Mouse (Mus musculus): Measurements from ENCODE around the gene Omt2b. TPM values are rescaled to one million over a fixed set of nuclear protein-coding genes. Genes with fewer than 3 reads are reported as not detected.
"Not testable (repeated sequence)": the region's sequence is repeated elsewhere in the genome, so short reads cannot be mapped to it uniquely, and the experiment has no call there.

Gene Omt2b
- polyA plus RNA-seq, 1 experiment = not detected

DNA sequence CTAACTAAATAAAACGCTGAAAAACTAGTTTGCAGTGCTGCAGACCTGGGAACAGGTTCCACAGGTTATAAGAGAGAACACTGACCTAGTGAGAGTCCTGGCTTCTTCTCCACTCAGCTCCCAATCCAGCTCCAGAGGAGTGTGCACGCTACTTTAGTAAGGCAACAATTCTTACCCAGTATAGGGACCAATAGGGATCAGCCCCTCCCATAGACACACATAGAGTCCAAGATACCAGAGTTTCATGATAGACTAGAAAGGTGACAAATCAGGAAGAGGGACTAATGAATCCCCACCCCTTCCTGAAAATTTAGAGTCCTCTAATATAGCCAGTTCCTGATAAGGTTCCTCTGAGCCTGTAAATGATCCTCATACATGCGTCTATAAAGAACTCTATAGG, 19.6 kb downstream of the Omt2b start:
- no peak overlapping the region for H3K4me3 ChIP-seq (ENCODE audit: extremely low read depth, insufficient read depth, insufficient read length)

DNA sequence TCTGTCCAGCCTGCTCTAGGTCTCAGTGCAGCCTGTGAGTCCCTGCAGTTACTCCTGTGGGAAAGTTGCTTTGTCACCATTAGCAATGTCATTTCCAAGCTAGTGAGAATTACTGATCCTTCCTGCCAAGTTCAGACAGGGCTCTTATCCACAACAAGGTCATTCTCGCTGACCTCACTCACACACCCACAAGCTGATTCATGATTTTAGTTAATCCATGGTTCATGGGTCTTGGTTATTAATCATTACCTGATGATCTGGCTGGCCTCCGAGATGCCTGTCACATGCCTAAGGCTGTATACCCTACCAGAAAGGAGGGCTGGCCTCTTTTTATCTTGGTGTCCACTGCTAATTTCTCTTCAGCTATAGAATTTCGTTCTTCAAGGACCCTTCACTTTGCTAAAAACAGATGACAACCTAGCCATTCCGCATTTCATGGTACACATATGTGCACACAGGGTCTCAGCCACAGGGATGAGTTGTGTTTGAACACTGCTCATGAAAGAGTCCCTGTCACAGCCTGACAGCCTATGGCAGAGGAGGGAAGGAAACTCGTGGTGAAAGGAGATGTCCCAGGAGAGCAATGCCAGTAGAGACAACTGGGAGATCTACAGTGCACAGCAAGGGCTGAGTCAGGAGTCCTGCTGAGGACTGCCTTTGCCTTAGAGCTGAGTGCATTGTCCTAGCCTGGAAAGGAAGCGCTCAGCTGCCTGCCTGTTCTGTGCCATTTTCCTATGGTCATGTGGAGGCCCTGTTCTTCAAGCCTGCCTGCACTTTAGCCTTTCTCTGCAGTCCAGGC, 21.0 kb downstream of the Omt2b start:
- not testable (repeated sequence) for H3K27ac ChIP-seq (ENCODE audit: insufficient read depth, low read length); H3K4me3 ChIP-seq (ENCODE audit: extremely low read depth, insufficient read depth, insufficient read length); DNase-seq (ENCODE audit: low read depth in 1 of 2, low spot score in 2 of 2); H3K36me3 ChIP-seq (ENCODE audit: control insufficient read depth, insufficient read depth, low read length); H3K27me3 ChIP-seq (ENCODE audit: control insufficient read depth, insufficient read depth, low read length); H3K4me1 ChIP-seq (ENCODE audit: control insufficient read depth, insufficient read depth, insufficient read length)
- WGBS = 76% methylated on average over 6 of the region's 6 CpGs

More for the DNA sequence above, 19.6 kb downstream of the Omt2b start:
- TF ChIP-seq POLR2A (IDR thresholded peaks at IDR 0.05; ENCODE audit: low read depth, low read length) = no peak
- no peak for TF ChIP-seq CTCF (IDR thresholded peaks at IDR 0.05; ENCODE audit: extremely low read depth, insufficient read depth, insufficient read length, insufficient replicate concordance)
- no peaks in the 10 kb centered on the region for H3K36me3 ChIP-seq (ENCODE audit: control insufficient read depth, insufficient read depth, low read length)
- WGBS = 61% methylated on average over 3 of the region's 3 CpGs
- no peaks in the 10 kb centered on the region for H3K27me3 ChIP-seq (ENCODE audit: control insufficient read depth, insufficient read depth, low read length)
- H3K27ac ChIP-seq (ENCODE audit: insufficient read depth, low read length) = no peak overlapping the region
- H3K4me1 ChIP-seq (ENCODE audit: control insufficient read depth, insufficient read depth, insufficient read length) = no peaks in the 10 kb centered on the region
- no peak for DNase-seq (ENCODE audit: low read depth in 1 of 2, low spot score in 2 of 2)

DNA sequence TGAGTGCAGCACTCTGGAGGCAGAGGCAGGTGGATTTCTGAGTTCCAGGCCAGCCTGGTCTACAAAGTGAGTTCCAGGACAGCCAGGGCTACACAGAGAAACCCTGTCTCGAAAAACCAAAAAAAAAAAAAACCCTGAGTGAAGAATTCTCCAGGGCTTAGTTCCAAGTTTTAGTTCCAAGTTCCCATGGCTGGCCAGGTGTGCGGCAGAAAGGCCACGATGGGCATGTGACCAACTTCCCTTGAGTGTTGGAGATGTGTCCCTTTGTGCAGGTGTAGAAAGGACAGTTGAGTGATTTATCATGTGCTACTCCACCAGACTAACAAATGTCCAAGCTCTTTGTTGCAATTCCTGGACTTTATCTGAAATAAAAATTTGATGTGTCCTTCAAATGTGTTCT, 21.8 kb downstream of the Omt2b start:
- not testable (repeated sequence) for DNase-seq (ENCODE audit: low read depth in 1 of 2, low spot score in 2 of 2); H3K36me3 ChIP-seq (ENCODE audit: control insufficient read depth, insufficient read depth, low read length); H3K27me3 ChIP-seq (ENCODE audit: control insufficient read depth, insufficient read depth, low read length); H3K4me3 ChIP-seq (ENCODE audit: extremely low read depth, insufficient read depth, insufficient read length); H3K27ac ChIP-seq (ENCODE audit: insufficient read depth, low read length); H3K4me1 ChIP-seq (ENCODE audit: control insufficient read depth, insufficient read depth, insufficient read length)
- WGBS = 74% methylated on average over 3 of the region's 3 CpGs

DNA sequence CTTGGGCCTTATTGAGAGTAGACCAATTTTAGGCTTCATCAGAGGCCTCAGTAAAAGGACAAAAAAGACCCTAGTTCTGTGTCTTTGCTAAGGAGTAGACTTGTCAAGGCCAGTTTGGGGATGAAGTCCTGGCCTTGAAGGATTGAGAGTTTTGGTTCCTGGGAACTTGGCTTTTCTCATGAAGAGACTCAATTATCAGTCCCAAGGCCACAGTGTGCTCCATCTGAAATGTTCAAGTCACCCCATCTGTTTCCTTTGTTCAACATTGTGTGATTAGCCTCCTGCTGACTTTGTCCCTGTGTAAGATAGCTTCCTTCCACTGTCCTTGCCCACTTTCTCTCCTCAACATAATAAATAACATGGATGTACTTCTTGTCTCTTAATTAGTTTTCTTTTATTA, 22.6 kb downstream of the Omt2b start:
- not testable (repeated sequence) for H3K4me3 ChIP-seq (ENCODE audit: extremely low read depth, insufficient read depth, insufficient read length); H3K36me3 ChIP-seq (ENCODE audit: control insufficient read depth, insufficient read depth, low read length); H3K4me1 ChIP-seq (ENCODE audit: control insufficient read depth, insufficient read depth, insufficient read length); H3K27ac ChIP-seq (ENCODE audit: insufficient read depth, low read length); DNase-seq (ENCODE audit: low read depth in 1 of 2, low spot score in 2 of 2); H3K27me3 ChIP-seq (ENCODE audit: control insufficient read depth, insufficient read depth, low read length)

DNA sequence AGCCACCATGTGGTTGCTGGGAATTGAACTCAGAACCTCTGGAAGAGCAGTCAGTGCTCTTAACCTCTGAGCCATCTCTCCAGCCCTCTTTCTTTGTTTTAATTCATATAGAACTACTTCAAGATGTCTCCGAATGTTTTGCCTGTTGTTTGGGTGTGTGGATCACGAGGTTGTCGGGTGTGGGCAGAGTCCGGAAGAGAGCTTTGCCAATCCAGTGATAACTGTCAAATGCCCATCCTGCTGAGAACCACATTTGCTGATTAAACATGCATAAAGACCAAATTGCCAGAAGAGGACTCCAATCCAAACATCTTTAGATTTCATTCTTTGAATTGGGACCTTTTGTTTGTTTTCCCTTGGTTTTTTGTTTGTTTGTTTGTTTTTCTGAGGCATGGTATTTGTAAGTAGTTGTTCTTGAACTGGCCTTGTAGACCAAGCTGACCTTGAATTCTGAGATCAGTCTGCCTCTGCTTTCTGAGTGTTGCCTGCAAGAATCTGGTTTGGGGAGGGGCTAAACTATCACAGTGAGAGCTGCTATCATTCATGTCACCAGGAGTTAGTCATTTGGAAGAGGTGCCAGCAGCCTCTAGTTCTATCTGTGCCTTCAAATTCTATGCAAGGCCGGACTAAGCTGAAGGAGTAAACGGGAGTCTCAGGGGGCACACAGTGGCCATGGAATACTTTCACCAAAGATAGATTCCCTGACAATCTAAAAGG, 24.3 kb downstream of the Omt2b start:
- no peak overlapping the region for H3K4me3 ChIP-seq (ENCODE audit: extremely low read depth, insufficient read depth, insufficient read length)
- no peaks in the 10 kb centered on the region for H3K27me3 ChIP-seq (ENCODE audit: control insufficient read depth, insufficient read depth, low read length)
- no peak overlapping the region for H3K27ac ChIP-seq (ENCODE audit: insufficient read depth, low read length)
- DNase-seq (ENCODE audit: low read depth in 1 of 2, low spot score in 2 of 2) = no peak
- TF ChIP-seq CTCF (IDR thresholded peaks at IDR 0.05; ENCODE audit: extremely low read depth, insufficient read depth, insufficient read length, insufficient replicate concordance) (no peak), POLR2A (IDR thresholded peaks at IDR 0.05; ENCODE audit: low read depth, low read length) (no peak)
- no peaks in the 10 kb centered on the region for H3K4me1 ChIP-seq (ENCODE audit: control insufficient read depth, insufficient read depth, insufficient read length)
- no peaks in the 10 kb centered on the region for H3K36me3 ChIP-seq (ENCODE audit: control insufficient read depth, insufficient read depth, low read length)
- WGBS = 78% methylated on average over 6 of the region's 6 CpGs

DNA sequence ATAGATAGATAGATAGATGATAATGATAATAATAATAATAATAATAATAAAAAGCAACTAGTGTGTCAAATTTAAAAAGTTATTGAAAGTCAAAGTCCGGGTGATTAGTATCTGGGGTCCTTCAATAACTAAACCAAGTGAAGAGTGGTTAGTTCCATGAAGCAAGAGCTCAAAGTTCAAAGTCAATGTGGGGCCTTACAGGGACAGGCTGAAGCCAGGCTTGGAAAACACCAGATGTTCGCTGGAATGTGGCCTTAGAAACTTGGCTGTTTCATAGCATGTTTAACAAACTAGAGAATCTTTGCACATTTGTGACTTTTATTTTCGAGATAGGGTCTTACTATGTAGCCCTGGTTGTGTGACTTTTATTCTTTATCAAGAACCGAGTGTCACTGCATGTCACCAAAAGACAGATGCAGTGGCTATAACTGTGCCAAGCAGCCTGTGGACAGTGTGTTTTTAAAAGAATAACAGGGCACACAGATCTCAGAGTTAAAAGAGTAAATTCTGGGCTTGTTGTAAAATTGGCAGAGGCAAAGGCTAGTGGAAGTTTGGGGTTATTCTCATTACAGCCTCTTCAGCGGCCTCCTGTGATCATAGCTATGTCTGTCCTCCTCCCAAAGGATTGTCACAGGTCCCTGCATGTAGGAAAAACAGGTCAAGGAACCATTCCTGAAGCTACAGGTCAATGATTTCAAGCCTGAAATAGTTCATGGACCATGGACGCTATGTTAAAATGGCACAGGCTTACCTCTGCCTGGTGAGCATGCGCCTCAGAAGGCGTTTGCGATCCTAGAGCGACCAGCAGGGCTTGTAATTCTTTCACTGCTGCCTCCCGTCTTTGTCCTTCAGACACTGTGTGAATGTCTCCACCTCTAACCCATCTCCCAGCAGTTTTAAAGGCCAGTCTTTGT, 27.5 kb downstream of the Omt2b start:
- H3K36me3 ChIP-seq (ENCODE audit: control insufficient read depth, insufficient read depth, low read length) = no peaks in the 10 kb centered on the region
- H3K27ac ChIP-seq (ENCODE audit: insufficient read depth, low read length) = no peak overlapping the region
- 89% methylated on average over 11 of the region's 11 CpGs for WGBS
- no peaks in the 10 kb centered on the region for H3K4me1 ChIP-seq (ENCODE audit: control insufficient read depth, insufficient read depth, insufficient read length)
- no peaks in the 10 kb centered on the region for H3K27me3 ChIP-seq (ENCODE audit: control insufficient read depth, insufficient read depth, low read length)
- H3K4me3 ChIP-seq (ENCODE audit: extremely low read depth, insufficient read depth, insufficient read length) = no peak overlapping the region
- TF ChIP-seq CTCF (IDR thresholded peaks at IDR 0.05; ENCODE audit: extremely low read depth, insufficient read depth, insufficient read length, insufficient replicate concordance) (no peak), POLR2A (IDR thresholded peaks at IDR 0.05; ENCODE audit: low read depth, low read length) (no peak)
- no peak for DNase-seq (ENCODE audit: low read depth in 1 of 2, low spot score in 2 of 2)

DNA sequence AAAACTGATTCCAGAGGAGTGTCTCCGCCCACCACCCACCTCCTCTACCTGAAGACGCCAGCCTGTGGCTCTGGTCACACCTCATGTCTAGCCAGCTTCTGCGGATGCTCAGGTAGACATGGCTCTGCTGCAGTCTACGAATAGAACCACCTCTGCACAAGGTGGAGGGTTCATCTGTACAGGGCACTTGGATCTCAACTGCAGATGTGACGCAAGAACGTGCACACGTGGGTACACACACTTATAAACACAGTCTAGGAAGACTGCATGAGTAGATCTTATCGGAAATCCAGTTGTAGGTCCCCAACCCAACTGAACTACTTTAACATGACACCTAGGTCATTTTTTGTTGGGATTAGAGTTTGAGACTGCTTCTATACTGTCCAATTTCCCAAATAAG, 28.2 kb downstream of the Omt2b start, which contains the start of gene Gsta2:
Gsta2 (minus strand) TSS at position 178 of the 400 bp plus-strand sequence.
- no peaks in the 10 kb centered on the region for H3K4me1 ChIP-seq (ENCODE audit: control insufficient read depth, insufficient read depth, insufficient read length)
- no peak for DNase-seq (ENCODE audit: low read depth in 1 of 2, low spot score in 2 of 2)
- H3K36me3 ChIP-seq (ENCODE audit: control insufficient read depth, insufficient read depth, low read length) = no peaks in the 10 kb centered on the region
- TF ChIP-seq CTCF (IDR thresholded peaks at IDR 0.05; ENCODE audit: extremely low read depth, insufficient read depth, insufficient read length, insufficient replicate concordance) (no peak), POLR2A (IDR thresholded peaks at IDR 0.05; ENCODE audit: low read depth, low read length) (no peak)
- 89% methylated on average over 8 of the region's 8 CpGs for WGBS
- H3K4me3 ChIP-seq (ENCODE audit: extremely low read depth, insufficient read depth, insufficient read length) = no peak within 1 kb of the TSS
- H3K27me3 ChIP-seq (ENCODE audit: control insufficient read depth, insufficient read depth, low read length) = no peaks in the 10 kb centered on the region
- H3K27ac ChIP-seq (ENCODE audit: insufficient read depth, low read length) = no peak within 1 kb of the TSS

All from spleen, adult 2 months (tissue).